Mouse (Mus musculus) MEL (cell line): ENCODE measurements at regions not wholly inside any gene's neighbourhood (a gene's known extent, or its start where the extent isn't known, plus 50 kb on each side); places are given as distances from the start of the nearest gene placed in this dataset.

Experiments used
- CHD1 ChIP-seq: IDR thresholded peaks from 2 replicates; pipeline ENCODE4 v1.6.1; 2012; ENCODE audit warnings: low read depth, mild to moderate bottlenecking, inconsistent platforms, low read length, improper control_type of control experiment
- CTCF ChIP-seq, 3 experiments: IDR thresholded peaks in 2 of 3; conservative IDR thresholded peaks in 1 of 3; 2 replicates each; pipeline ENCODE4 v1.5.1; 2011 to 2012; ENCODE audit warnings: low read length in 3 of 3, low read depth in 2 of 3, mild to moderate bottlenecking in 2 of 3, improper control_type of control experiment in 1 of 3, inconsistent platforms in 1 of 3, mixed read lengths in 1 of 3, moderate library complexity in 1 of 3; ENCODE audit not compliant: control insufficient read depth in 1 of 3, insufficient read depth in 1 of 3, poor library complexity in 1 of 3, severe bottlenecking in 1 of 3
- ELF1 ChIP-seq: IDR thresholded peaks from 2 replicates; pipeline ENCODE4 v1.6.1; 2014; ENCODE audit warnings: low read depth, mild to moderate bottlenecking, inconsistent platforms, low read length, improper control_type of control experiment, moderate library complexity
- GABPA ChIP-seq: IDR thresholded peaks from 2 replicates; pipeline ENCODE4 v1.6.1; 2012; ENCODE audit warnings: low read depth, mild to moderate bottlenecking, inconsistent platforms, low read length, improper control_type of control experiment, moderate library complexity
- POLR2A ChIP-seq, 2 experiments: IDR thresholded peaks; 2 replicates each; pipeline ENCODE4 v1.6.1; 2011 to 2012; ENCODE audit warnings: low read length in 2 of 2, mild to moderate bottlenecking in 2 of 2, control low read depth in 1 of 2, improper control_type of control experiment in 1 of 2, low read depth in 1 of 2, moderate library complexity in 1 of 2; ENCODE audit not compliant: control insufficient read depth in 1 of 2, insufficient read depth in 1 of 2, poor library complexity in 1 of 2

- no peak for TF ChIP-seq CTCF (IDR thresholded peaks at IDR 0.05 in 2 of 3, conservative IDR thresholded peaks at IDR 0.05 in 1 of 3; ENCODE audit: control insufficient read depth in 1 of 3, insufficient read depth in 1 of 3, low read depth in 2 of 3, low read length in 3 of 3, poor library complexity in 1 of 3, severe bottlenecking in 1 of 3)
- TF ChIP-seq GABPA: no peak
- no peak for TF ChIP-seq CHD1
- TF ChIP-seq POLR2A (IDR thresholded peaks at IDR 0.05; ENCODE audit: control insufficient read depth in 1 of 2, insufficient read depth in 1 of 2, low read depth in 1 of 2, low read length in 2 of 2, poor library complexity in 1 of 2): no peak
- no peak for TF ChIP-seq ELF1
Measured at GRCm38 (mm10) chr3:42589516-42589915, 847.1 kb downstream of the D3Ertd751e start.
